Mouse (Mus musculus): ENCODE measurements around the gene Ccdc51.

DNA sequence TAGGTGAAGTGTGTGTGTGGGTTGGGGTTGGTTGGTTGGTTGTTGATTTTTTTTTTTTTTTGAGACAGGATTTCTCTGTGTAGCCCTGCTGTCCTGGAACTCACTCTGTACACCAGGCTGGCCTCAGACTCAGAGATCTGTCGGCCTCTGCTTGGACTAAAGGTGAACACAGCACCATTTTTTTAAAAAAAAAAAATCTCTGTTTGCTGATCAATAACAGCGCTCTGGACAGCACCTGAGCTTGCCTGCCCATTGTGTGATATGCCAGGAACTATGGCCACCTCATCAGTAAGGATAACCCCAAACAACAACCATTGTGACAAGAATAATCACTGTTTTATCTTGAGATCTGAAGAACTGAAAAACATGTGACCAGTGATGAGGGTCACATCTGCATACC, 42.8 kb downstream of the Ccdc51 start:
- TF ChIP-seq POLR2A (IDR thresholded peaks at IDR 0.05; ENCODE audit: insufficient read depth, low read depth, low read length) (no peak), CTCF (IDR thresholded peaks at IDR 0.05; ENCODE audit: insufficient read depth, low read depth, low read length) (no peak)

All from olfactory bulb, adult 2 months (tissue).